Mouse (Mus musculus) regulatory T cell (primary cell): ENCODE measurements around the gene Esr2.
"Not testable (repeated sequence)": the region's sequence is repeated elsewhere in the genome, so short reads cannot be mapped to it uniquely, and the experiment has no call there.

Experiments
- in situ Hi-C: fragments of 300-600 bp; cut with MboI, MseI; formaldehyde crosslinking; loops from one replicate; pipeline ENCODE4 v1.15.1; 2025; ENCODE audit warnings: high pct_unique_total_duplicates

The Esr2 gene

GRCm38 (mm10) chr12:76177000-76177863 lies at the start of gene Esr2:
Gene Esr2 (minus strand): TSS chr12:76177259.
- in situ Hi-C loops: no loop called here

GRCm38 (mm10) chr12:76222104-76222503 lies 45.0 kb upstream of the Esr2 start:
- in situ Hi-C loops: not testable (repeated sequence)

GRCm38 (mm10) chr12:76216716-76217115 lies 39.7 kb upstream of the Esr2 start:
- in situ Hi-C loops: no loop called here

GRCm38 (mm10) chr12:76215121-76215520 lies 38.1 kb upstream of the Esr2 start:
- in situ Hi-C loops: no loop called here

- in situ Hi-C loops: no loop called here
Measured at GRCm38 (mm10) chr12:76209429-76209974, 32.4 kb upstream of the Esr2 start.

- in situ Hi-C loops: no loop called here
Measured at GRCm38 (mm10) chr12:76200326-76200725, 23.3 kb upstream of the Esr2 start.

- in situ Hi-C loops: no loop called here
Measured at GRCm38 (mm10) chr12:76197071-76197470, 20.0 kb upstream of the Esr2 start.

- in situ Hi-C loops: no loop called here
Measured at GRCm38 (mm10) chr12:76196709-76197054, 19.6 kb upstream of the Esr2 start.

- in situ Hi-C loops: no loop called here
Measured at GRCm38 (mm10) chr12:76195912-76196708, 19.1 kb upstream of the Esr2 start.

- in situ Hi-C loops: loop anchor here (5.0 kb wide), 2 partner anchors 182 to 407 kb away; no protein-coding TSS in a partner anchor
Measured at GRCm38 (mm10) chr12:76194526-76194925, 17.5 kb upstream of the Esr2 start.

GRCm38 (mm10) chr12:76190940-76191339 lies 13.9 kb upstream of the Esr2 start:
- in situ Hi-C loops: loop anchor here (5.0 kb wide), 2 partner anchors 179 to 404 kb away; no protein-coding TSS in a partner anchor

GRCm38 (mm10) chr12:76187849-76188248 lies 10.8 kb upstream of the Esr2 start:
- in situ Hi-C loops: no loop called here

- in situ Hi-C loops: no loop called here
Measured at GRCm38 (mm10) chr12:76186473-76186872, 9.4 kb upstream of the Esr2 start.

GRCm38 (mm10) chr12:76185167-76185816 lies 8.2 kb upstream of the Esr2 start:
- in situ Hi-C loops: no loop called here

- in situ Hi-C loops: no loop called here
Measured at GRCm38 (mm10) chr12:76184271-76184670, 7.2 kb upstream of the Esr2 start.

GRCm38 (mm10) chr12:76182831-76183230 lies 5.8 kb upstream of the Esr2 start:
- in situ Hi-C loops: no loop called here

GRCm38 (mm10) chr12:76181471-76181870 lies 4.4 kb upstream of the Esr2 start:
- in situ Hi-C loops: no loop called here

GRCm38 (mm10) chr12:76180442-76180841 lies 3.4 kb upstream of the Esr2 start:
- in situ Hi-C loops: no loop called here

GRCm38 (mm10) chr12:76179527-76179926 lies 2.5 kb upstream of the Esr2 start:
- in situ Hi-C loops: no loop called here

- in situ Hi-C loops: no loop called here
Measured at GRCm38 (mm10) chr12:76179051-76179450, 2.0 kb upstream of the Esr2 start.

- in situ Hi-C loops: no loop called here
Measured at GRCm38 (mm10) chr12:76177864-76178518, 932 bp upstream of the Esr2 start.
